Mouse (Mus musculus) forebrain, embryonic 12.5 days (tissue): Measurements from ENCODE around the gene Elmo3. TPM values are rescaled to one million over a fixed set of nuclear protein-coding genes. Genes with fewer than 3 reads are reported as not detected.

Experiments
- ATAC-seq: fragments of 200-750 bp; cut with Nextera tagmentation; 2 replicates; pipeline ENCODE4 v1.8.0; 2017; ENCODE audit warnings: moderate TSS enrichment; ENCODE audit not compliant: low FRiP score
- H3K27ac ChIP-seq: fragments of 300-500 bp; sonication (generic); 2 replicates; pipeline ENCODE4 v1.5.1; 2016; ENCODE audit warnings: mild to moderate bottlenecking
- H3K27me3 ChIP-seq: fragments of 300-500 bp; sonication (generic); 2 replicates; pipeline ENCODE4 v1.6.1; 2016; ENCODE audit warnings: mild to moderate bottlenecking
- H3K36me3 ChIP-seq: fragments of 300-500 bp; sonication (generic); replicated peaks from 2 replicates; pipeline ENCODE4 v1.6.1; 2016; ENCODE audit warnings: mild to moderate bottlenecking
- H3K4me1 ChIP-seq: fragments of 300-500 bp; sonication (generic); 2 replicates; pipeline ENCODE4 v1.6.1; 2016
- H3K4me2 ChIP-seq: fragments of 300-500 bp; sonication (generic); 2 replicates; pipeline ENCODE4 v1.6.1; 2016; ENCODE audit warnings: mild to moderate bottlenecking, moderate library complexity
- H3K4me3 ChIP-seq: fragments of 300-500 bp; sonication (generic); replicated peaks from 2 replicates; pipeline ENCODE4 v1.5.1; 2016; ENCODE audit warnings: mild to moderate bottlenecking
- H3K9ac ChIP-seq: fragments of 300-500 bp; sonication (generic); 2 replicates; pipeline ENCODE4 v1.6.1; 2016; ENCODE audit warnings: mild to moderate bottlenecking
- H3K9me3 ChIP-seq: fragments of 300-500 bp; sonication (generic); 2 replicates; pipeline ENCODE4 v1.6.1; 2016
- WGBS: fragments of 180-500 bp; shearing (Covaris S2); methylation state at CpG from one replicate; pipeline ENCODE4 v1.1.7; 2016; 5-methylcytosine and 5-hydroxymethylcytosine counted together
- microRNA counts: library from miRNA; unstranded; fragments of <30 nt; microRNA quantifications from one replicate; lab custom pipeline; 2017
- microRNA-seq: library from miRNA; unstranded; fragments of <30 nt; microRNA quantifications from one replicate; pipeline ENCODE4, GENCODE M21; 2017
- polyA plus RNA-seq: library from polyadenylated mRNA; unstranded; fragments of >200 nt; fragmentation: Nextera tagmentation; extraction: Ambion mirVana; gene quantifications from 2 replicates; pipeline ENCODE4 v1.2.1, GENCODE M21; 2016

Gene Elmo3
- polyA plus RNA-seq, 1 experiment from 2014 or later = 1.3 TPM

GRCm38 (mm10) chr8:105355179-105356024 is 50.0 kb downstream of the Elmo3 start:
- no peak for ATAC-seq
- 81% methylated on average over 26 of the region's 26 CpGs for WGBS
- no peak overlapping the region for H3K4me3 ChIP-seq
- H3K27ac ChIP-seq = no peak overlapping the region
- no peaks in the 10 kb centered on the region for H3K9me3 ChIP-seq
- no peak overlapping the region for H3K9ac ChIP-seq
- H3K4me2 ChIP-seq = no peak overlapping the region
- H3K27me3 ChIP-seq = no peaks in the 10 kb centered on the region
- peaks cover 3% of the 10 kb centered on the region for H3K4me1 ChIP-seq
- peaks cover 24% of the 10 kb centered on the region; the same call in 1 of the 2 replicates for H3K36me3 ChIP-seq

GRCm38 (mm10) chr8:105356681-105357080 is 51.3 kb downstream of the Elmo3 start:
- Histone ChIP-seq H3K4me2 (no peak overlapping the region), H3K27ac (no peak overlapping the region), H3K9me3 (no peaks in the 10 kb centered on the region), H3K27me3 (no peaks in the 10 kb centered on the region), H3K4me1 (no peaks in the 10 kb centered on the region), H3K36me3 (peaks cover 24% of the 10 kb centered on the region; the same call in 1 of the 2 replicates), H3K9ac (no peak overlapping the region), H3K4me3 (no peak overlapping the region)
- ATAC-seq = no peak
- 81% methylated on average over 14 of the region's 14 CpGs for WGBS

- Histone ChIP-seq H3K4me3 (no peak overlapping the region), H3K4me2 (no peak overlapping the region), H3K27me3 (no peaks in the 10 kb centered on the region), H3K27ac (no peak overlapping the region), H3K4me1 (no peaks in the 10 kb centered on the region), H3K9ac (no peak overlapping the region), H3K9me3 (no peaks in the 10 kb centered on the region), H3K36me3 (peaks cover 37% of the 10 kb centered on the region)
- WGBS = 81% methylated on average over 15 of the region's 15 CpGs
- ATAC-seq = no peak
Measured at GRCm38 (mm10) chr8:105359208-105359607, 53.8 kb downstream of the Elmo3 start.

DNA sequence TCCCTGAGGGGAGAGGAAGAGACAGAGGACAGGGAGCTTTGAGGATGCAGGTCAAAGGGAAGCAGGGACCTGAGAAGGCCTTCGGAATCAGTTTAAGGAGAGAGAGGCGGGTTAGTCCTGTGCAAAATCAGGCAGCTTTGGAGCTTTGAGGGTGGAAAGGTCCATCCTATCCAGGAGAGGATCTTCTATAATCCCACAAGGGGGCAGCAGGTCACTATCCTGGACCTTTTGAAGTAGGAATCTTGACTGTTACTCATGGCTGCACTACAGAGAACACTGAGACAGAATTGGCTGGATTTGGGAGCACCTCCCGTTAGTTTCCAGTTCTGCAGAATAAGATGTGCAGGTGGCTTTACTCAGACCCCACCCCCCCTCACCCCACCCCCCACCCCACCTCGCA is 54.2 kb downstream of the Elmo3 start:
- no peaks in the 10 kb centered on the region for H3K9me3 ChIP-seq
- H3K27ac ChIP-seq = no peak overlapping the region
- no peaks in the 10 kb centered on the region for H3K4me1 ChIP-seq
- H3K4me3 ChIP-seq = no peak overlapping the region
- ATAC-seq = no peak
- no peak overlapping the region for H3K4me2 ChIP-seq
- no peak overlapping the region for H3K9ac ChIP-seq
- peaks cover 41% of the 10 kb centered on the region for H3K36me3 ChIP-seq
- 48% methylated on average over 4 of the region's 4 CpGs for WGBS
- no peaks in the 10 kb centered on the region for H3K27me3 ChIP-seq

MicroRNAs within 50 kb of the gene (microRNA counts, 519-probe panel; counts per million panel counts)
- 3,475 counts per million, percentile 32 among the panel's probes with 10 or more counts for microRNA mmu-miR-328 (lab: Ali Mortazavi, UCI)

Small RNAs within 50 kb of the gene (microRNA-seq; reads per million reads assigned to microRNA genes)
- gene Gm27320 (not detected), gene Mir328 (372 reads per million, percentile 66 among the genes with 10 or more reads in this experiment)

Other genes with a start within 250 kb of the Elmo3 start
- not detected in 2 replicates for gene Ces3b, start 221.8 kb upstream of the Elmo3 start, polyA plus RNA-seq
- gene Ces4a, start 173.8 kb upstream of the Elmo3 start, polyA plus RNA-seq = not detected in 2 replicates
- 58.3 and 60.0 TPM in 2 replicates for gene Cbfb, start 134.9 kb upstream of the Elmo3 start, polyA plus RNA-seq
- 26.5 and 27.8 TPM in 2 replicates for gene D230025D16Rik, start 80.5 kb upstream of the Elmo3 start, polyA plus RNA-seq
- gene B3gnt9, start 50.4 kb upstream of the Elmo3 start, polyA plus RNA-seq = 3.3 and 4.5 TPM in 2 replicates
- gene Tradd, start 41.0 kb upstream of the Elmo3 start, polyA plus RNA-seq = 10.8 and 11.0 TPM in 2 replicates
- gene Fbxl8, start 41.0 kb upstream of the Elmo3 start, polyA plus RNA-seq = 0.54 and 0.68 TPM in 2 replicates
- 0.11 TPM in 1 of 2 replicates, not detected in the other for gene Hsf4, start 35.8 kb upstream of the Elmo3 start, polyA plus RNA-seq
- gene Nol3, start 29.5 kb upstream of the Elmo3 start, polyA plus RNA-seq = 3.3 TPM in 2 replicates
- gene 4931428F04Rik, start 15.7 kb upstream of the Elmo3 start, polyA plus RNA-seq = 47.6 and 53.0 TPM in 2 replicates
- gene Exoc3l, start 9.5 kb upstream of the Elmo3 start, polyA plus RNA-seq = 10.4 and 11.2 TPM in 2 replicates
- 79.1 and 80.1 TPM in 2 replicates for gene E2f4, start 7.9 kb upstream of the Elmo3 start, polyA plus RNA-seq
- 0.78 and 1.1 TPM in 2 replicates for gene Lrrc29, start 20.7 kb downstream of the Elmo3 start, polyA plus RNA-seq
- gene Tmem208, start 20.8 kb downstream of the Elmo3 start, polyA plus RNA-seq = 87.5 and 89.7 TPM in 2 replicates
- 1.4 and 1.6 TPM in 2 replicates for gene Fhod1, start 42.4 kb downstream of the Elmo3 start, polyA plus RNA-seq
- 5.6 and 6.4 TPM in 2 replicates for gene Slc9a5, start 43.2 kb downstream of the Elmo3 start, polyA plus RNA-seq
- gene Plekhg4, start 67.7 kb downstream of the Elmo3 start, polyA plus RNA-seq = 1.2 TPM in 2 replicates
- gene Kctd19, start 107.9 kb downstream of the Elmo3 start, polyA plus RNA-seq = 0.13 TPM in 1 of 2 replicates, not detected in the other
- 1.2 and 1.4 TPM in 2 replicates for gene Lrrc36, start 108.0 kb downstream of the Elmo3 start, polyA plus RNA-seq
- 39.9 and 41.3 TPM in 2 replicates for gene Tppp3, start 165.9 kb downstream of the Elmo3 start, polyA plus RNA-seq
- gene Zdhhc1, start 191.3 kb downstream of the Elmo3 start, polyA plus RNA-seq = 24.7 and 26.1 TPM in 2 replicates
- 10.9 and 12.0 TPM in 2 replicates for gene Hsd11b2, start 213.2 kb downstream of the Elmo3 start, polyA plus RNA-seq